Mouse (Mus musculus) thymus, postnatal 0 days (tissue): ENCODE results near the gene Ybx2. TPM values are rescaled to one million over a fixed set of nuclear protein-coding genes. Genes with fewer than 3 reads are reported as not detected.

Experiments used
- DNase-seq: peaks from one replicate; pipeline ENCODE4 v3.0.0-alpha.2; 2015; ENCODE audit warnings: low spot score
- polyA plus RNA-seq: library from polyadenylated mRNA; unstranded; fragments of >200 nt; fragmentation: Nextera tagmentation; extraction: Ambion mirVana; gene quantifications from 2 replicates; pipeline ENCODE4 v1.2.1, GENCODE M21; 2015

Gene Ybx2
- 2.6 and 3.6 TPM in 2 replicates for polyA plus RNA-seq

DNA sequence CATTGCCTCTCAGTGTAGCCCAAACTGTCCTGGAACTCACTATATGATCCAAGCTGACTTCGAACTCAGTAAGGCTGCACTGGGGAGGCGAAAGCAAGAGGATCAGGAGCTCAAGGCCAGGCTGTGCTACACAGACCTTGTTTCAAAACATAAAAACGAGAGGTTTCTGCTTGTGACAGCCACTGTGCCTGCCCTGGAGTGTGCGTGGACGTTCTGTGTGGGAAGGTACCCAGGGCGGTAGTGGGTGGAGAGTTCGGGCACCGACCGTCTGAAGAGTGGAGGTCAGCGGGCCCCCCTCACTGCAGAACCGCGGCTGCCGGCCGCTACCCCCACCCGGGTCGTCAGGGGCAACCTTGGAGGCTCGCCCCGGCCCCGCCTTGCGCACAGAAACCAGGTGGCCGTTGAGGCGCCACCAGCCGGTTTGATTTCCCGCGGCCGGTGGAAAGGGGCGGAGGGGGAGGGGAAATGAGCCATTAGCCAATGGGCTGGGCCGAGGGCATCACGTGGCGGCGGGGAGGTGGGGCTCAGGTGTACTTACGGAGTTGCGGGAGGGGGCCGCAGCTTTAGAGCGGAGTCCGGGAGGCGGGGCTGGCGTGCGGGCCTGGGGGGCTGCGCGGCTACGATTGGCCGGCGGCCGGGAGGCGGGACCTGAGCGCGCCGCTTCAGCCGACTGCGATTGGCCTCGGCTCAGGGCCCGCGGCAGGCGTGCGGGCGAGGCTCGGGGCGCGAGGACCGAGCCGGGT, at the start of gene Ybx2:
Gene Ybx2 (plus strand): TSS at position 660 of the 743 bp plus-strand sequence.
- peak; percentile 91 for DNase-seq

DNA sequence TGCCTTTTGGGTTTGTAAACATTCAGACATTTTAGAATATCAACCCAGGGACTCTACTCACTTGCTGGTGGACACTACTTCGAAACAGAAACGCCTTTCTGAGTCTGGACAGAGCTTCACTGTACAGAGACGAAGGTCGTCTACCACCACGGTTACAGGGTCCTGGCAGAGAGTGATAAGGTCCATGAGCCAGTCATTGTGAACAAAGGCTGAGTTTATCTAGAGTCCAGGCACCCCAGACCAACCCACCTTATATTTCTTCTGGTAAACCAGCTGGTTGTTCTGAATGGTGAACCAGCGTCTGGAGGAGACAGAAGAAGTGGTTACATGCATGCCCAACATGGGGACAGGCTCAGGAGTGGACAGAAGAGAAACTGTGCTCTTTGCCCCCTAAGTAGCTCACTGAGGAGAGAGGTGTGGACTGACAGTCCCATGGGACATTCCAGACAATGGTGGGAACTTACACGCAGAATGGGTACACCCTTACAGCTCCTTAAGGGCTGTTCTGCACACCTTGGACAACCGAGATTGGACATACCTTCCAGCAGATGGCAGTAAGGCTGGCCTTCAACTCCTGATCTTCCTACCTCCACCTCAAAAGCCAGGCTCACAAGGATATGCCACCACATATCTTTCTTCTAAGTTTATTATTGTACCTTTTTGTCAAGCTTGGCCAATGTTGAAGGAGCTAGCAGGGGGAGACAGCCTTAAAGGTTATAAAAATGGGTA, 48.5 kb upstream of the Ybx2 start:
- no peak for DNase-seq

DNA sequence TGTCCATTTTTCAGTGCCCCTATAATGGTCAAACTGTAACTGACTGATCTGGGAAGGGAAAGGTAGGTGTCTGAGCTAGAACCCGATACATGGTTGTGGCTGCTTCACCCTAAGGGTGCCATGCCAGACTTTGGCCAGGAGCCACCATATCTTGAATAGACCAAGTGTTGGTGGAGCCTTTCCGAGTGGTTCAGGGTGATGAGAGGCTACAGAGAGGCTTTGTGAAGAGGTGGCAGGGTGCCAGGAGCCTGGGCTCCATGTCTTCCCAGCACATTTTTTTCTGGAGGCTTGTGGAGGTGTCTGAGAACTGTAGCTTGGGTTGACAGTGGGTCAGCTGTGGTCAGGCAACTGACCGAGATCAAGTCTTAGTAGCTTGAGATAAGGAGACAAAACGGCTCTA, 44.1 kb upstream of the Ybx2 start:
- DNase-seq = no peak

DNA sequence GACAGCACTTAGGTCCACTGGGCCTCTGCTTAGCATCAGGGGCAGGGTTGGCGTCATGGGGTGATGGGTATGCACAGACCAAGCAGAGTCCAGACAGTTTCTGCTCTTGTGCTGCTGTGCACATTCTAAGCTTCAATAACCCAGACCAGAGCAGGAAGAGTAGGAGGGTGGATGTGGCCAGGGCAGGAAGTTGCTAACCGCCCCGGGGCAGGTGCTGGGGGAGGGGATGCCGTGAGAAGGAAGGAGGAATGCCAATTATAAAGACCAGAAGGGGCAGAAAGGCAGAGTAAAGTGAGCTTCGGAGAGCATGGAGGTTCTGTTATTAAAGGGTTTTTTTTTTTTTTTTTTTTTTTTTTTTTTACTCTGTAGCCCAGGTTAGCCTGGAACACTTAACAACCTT, 40.9 kb upstream of the Ybx2 start:
- peak; percentile 88 for DNase-seq

DNA sequence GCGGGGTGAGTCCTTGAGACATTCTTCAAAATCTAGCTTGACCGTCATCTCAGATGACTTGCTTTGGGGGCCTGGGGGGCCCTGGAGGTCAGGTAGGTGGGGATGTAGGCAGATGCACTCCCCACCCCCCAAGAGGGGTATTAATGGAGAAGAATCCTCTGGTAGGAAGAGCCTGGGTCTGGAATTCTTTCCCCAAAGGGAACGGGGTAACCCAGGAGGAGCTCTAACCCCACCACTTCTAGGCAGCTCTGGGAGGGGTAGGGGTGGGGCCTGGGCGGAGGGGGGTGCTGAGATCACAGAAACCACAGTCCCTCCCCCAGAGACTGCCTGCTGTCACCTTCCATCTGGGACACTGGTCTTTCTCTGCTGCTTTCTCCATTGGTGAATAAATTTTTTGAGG, 40.3 kb upstream of the Ybx2 start, which contains the start of gene Acap1:
Gene Acap1 (minus strand): TSS at position 249 of the 400 bp plus-strand sequence.
- peak; percentile 81 for DNase-seq

DNA sequence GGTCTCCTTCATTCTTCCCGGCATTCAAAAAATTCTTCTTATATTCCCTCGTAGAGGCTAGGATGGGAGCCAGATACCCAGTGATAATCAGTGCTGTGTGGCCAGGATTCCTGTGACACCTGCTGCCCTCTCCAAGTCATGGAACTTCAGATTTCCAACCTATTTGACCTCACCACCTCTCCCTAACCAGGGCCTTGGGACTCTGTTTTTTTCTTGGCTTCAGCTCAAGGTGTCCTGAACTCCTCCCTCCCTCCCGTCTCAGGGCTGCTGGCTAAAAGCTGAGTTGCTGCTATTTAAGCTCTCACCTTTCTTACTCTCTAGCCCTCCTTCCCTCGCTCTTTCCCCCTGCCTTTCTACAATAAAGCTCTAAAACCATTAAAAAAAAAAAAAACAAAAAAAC, 35.7 kb upstream of the Ybx2 start:
- no peak for DNase-seq

DNA sequence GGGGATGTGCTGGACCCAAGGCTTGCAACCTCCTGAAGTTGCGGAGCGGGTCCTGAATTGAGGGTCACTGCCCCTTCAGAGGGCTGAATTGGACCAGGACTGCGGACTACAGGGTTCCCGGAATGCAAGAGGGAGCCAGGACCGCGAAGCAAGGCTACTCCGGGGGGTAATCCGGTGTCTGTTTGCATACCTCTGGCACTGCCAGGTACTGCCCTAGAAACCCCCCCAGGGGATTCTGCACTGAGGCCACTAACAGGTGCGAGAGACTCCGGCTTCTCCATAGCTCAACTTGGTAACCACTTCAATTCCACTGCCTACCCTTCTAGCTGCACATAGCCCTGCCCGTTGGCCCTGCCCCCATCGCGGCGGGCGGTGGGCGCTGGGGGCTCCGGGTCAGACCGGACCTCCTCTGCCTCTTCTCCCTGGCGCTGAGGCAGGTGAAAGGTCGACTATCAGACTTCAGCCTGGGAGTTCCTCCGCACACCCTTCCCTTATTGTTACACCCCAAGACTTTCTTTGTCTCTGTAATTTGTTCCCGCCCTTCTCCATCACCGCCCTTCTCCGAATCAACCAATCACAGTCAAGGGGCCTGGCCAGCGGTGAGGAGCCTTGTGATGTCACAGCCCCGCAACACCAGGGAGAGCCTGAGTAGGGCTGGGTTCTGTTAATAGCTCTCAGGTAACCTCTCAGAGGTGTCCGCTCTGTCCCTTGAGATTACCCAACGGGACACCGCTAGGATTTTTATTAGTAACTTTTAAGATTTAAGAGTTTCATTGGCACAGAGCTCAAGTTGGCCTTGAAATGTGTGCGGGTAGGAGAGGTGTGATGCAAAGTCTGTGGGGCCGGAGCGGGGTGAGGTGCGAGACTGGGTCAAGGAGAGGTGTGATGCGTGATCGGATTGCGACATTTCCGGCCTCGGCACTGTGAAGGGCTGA, 34.9 kb upstream of the Ybx2 start, which contains the start of the genes 2810408A11Rik and Neurl4:
Gene 2810408A11Rik (minus strand): TSS at position 517 of the 935 bp plus-strand sequence.
Gene Neurl4 (plus strand): TSS at position 602 of the 935 bp plus-strand sequence.
- DNase-seq = peak; percentile 96

DNA sequence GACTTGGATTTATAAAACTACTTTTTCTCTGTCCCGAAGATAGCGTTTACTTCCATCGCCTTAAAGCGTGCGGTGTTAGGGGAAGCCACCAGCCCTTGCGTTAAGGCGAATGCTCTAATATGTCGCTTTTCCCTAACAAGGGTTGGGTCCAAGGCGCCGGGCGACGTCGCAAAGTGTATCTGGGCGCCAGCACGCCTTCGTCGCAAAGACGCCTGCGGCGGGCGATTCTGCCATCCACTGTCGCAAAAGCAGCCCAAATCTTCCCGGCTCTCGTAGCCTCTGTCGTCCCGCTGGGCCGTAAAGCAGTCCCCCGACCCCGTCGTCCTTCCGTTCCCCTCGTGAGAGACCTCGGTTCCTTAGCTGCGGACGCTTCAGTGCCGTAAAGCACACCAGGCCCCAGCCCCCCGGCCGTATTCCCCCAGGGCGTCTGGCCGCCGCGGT, 34.2 kb upstream of the Ybx2 start:
- DNase-seq = peak; percentile 98

DNA sequence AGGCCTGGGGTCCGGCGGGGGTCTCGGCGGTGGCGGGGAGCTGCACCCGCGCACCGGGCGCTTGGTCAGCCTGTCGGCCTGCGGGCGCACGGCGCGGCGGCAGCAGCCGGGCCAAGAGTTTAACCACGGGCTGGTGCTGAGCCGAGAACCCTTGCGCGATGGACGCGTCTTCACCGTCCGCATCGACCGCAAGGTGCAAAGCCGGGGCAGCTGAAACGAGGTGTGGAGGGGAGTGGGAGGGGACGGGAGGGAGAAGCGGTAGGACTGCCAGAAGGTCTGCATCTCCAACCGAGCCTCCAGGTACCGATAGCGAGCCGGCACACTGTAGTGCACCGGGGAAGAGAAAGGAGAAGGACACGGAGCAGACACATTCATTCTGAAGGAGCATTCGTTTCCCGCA, 33.6 kb upstream of the Ybx2 start:
- DNase-seq = no peak

DNA sequence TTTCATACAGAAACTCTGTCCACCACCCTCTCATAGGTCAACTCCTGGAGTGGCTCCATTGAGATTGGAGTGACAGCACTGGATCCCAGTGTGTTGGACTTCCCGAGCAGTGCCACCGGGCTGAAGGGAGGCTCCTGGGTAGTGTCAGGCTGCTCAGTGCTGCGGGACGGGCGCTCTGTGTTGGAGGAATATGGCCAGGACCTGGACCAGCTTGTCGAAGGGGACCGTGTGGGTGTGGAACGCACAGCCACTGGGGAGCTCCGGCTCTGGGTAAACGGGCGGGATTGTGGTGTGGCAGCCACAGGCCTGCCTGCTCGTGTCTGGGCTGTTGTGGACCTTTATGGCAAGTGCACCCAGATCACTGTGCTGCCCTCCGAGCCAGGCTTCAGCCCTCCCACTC, 32.6 kb upstream of the Ybx2 start:
- DNase-seq = no peak

DNA sequence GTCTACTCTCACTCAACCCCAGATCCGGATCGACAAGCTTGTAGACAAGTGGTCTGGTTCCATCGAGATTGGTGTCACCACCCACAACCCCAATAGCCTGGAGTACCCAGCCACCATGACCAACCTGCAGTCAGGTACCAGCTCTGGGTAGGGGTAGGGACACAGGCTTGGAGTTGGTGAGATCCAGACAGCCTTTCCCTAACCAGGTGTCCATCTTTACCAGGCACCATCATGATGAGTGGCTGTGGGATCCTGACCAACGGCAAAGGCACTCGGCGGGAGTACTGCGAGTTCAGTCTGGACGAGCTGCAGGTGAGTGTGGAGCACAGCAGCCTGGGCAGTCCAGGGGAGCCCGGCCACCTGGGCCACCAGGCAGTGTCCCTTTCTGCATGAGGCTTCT, 31.3 kb upstream of the Ybx2 start:
- DNase-seq = no peak

DNA sequence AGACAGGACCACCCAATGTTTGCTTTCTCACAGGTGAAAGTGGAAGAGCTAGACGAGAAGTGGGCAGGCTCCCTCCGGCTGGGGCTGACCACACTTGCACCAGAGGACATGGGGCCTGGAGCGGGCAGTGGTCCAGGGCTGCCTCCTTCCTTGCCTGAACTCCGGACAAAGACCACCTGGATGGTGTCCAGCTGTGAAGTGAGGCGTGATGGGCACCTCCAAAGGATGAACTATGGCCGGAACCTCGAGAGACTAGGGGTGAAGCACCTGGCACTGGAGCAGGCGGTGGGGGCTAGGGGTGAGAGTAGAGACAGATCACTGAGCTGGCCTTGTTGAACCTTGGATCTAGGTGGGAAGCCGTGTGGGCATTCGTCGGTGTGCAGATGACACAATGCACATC, 27.0 kb upstream of the Ybx2 start:
- no peak for DNase-seq

DNA sequence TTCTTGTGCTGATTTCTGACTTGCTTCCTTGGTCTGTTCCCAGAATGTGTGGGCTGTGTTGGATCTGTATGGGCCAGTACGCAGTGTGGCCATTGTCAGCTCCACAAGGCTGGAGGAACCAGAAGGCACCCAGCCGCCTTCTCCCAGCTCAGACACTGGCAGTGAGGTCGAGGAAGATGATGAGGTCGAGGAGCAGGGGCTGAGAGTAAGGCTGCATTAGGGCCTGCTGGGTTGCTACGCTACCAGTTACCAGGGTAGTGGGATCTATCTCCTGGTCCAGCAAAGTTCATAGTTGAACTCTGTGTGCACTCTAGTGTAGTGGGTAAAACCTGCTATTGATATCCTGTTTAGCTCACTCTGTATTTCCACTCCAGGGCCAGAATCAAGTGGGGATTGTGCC, 26.4 kb upstream of the Ybx2 start:
- DNase-seq = no peak

DNA sequence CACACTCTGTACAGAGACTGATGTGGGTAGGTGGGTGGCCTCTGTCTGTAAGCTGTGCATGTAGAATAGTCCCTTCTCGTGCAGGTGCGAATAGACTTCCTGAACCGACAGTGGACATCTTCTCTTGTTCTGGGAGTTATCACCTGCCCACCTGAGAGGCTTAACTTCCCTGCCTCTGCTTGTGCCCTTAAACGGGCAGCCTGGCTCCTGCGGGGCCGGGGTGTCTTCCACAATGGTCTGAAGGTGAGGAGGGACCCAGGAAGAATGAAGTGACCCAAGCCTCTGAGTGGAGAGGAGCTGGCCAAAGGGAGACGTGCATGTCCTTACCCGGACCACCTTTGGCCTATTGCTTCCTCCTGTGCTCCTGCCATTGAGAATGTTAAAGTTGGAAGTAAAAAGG, 25.4 kb upstream of the Ybx2 start:
- no peak for DNase-seq

DNA sequence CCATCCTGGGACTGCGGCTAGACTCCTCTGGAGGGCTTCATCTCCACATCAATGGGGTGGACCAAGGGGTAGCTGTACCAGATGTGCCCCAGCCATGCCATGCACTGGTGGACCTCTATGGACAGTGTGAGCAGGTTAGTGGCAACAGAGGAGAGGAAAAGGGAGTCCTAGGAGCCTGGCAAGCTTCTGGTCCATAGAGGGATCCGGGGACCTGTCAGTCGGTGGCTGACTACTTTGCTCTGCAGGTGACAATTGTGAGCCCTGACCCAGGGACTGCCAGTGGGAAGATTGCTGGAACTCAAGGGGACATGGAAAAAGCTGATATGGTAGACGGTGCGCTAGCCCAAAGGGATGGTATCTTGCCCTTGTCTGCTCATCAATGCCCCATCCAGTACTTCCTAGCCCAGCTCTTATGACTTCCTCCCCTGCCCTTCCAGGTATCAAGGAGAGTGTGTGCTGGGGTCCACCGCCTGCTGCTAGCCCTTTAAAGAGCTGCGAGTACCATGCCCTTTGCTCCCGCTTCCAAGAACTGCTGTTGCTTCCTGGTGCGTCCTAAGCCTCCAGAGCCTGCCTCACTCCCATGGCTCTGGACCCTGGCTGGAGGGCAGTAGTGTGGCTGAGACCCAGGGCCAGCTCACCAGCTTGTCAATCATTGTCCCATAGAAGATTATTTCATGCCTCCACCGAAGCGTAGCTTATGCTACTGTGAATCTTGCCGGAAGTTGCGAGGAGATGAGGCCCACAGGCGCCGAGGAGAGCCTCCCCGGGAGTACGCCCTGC, 24.6 kb upstream of the Ybx2 start:
- DNase-seq = no peak

DNA sequence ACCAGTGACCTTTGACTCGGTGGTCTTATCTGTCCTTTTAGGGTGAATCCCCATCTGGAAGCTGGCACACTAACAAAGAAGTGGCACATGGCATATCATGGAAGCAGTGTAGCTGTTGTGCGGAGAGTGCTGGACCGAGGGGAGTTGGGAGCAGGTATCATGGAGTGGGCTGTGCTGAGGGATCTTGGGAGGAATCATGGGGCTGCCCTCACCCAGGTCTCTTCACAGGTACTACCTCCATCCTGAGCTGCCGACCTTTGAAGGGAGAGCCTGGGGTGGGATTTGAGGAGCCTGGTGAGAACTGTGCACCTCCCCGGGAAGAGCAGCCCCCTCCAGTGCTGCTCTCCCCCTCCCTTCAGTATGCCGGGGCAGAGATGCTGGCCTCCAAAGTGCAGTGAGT, 23.9 kb upstream of the Ybx2 start:
- no peak for DNase-seq

DNA sequence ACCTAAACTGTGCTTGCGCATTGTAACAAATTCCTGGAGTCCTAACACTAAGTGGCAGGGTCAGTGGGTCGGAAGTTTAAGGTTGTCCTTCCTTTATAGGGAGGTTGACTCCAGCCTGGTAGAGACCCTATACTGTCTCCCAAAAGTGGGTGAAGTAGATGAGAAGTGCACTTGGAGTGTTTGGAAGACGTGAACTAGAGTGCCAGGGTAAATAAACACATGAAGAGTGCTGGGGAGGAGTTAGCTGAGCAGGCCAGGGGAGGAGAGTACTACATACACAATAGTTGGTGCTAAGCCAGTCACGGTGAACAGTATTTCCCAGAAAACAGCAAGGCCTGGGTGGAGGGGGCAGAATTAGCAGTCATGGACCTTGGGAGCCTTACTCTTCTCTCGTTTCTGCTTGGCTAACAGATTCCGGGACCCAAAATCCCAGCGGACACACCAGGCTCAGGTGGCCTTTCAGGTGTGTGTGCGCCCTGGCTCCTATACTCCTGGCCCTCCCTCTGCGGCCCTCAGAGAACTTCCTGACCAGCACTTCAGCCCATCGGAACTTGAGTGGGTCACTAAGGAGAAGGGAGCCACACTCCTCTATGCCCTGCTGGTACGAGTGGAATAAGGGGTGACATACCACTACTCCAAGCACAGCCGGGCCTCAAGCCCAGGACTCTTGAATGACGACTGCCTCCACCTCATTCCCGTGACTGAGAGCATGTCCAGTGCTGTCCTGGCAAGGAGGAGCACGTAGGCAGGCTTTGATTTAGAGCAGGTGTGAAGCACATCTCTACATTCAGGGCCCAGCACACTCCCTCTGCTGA, 22.7 kb upstream of the Ybx2 start:
- no peak for DNase-seq

DNA sequence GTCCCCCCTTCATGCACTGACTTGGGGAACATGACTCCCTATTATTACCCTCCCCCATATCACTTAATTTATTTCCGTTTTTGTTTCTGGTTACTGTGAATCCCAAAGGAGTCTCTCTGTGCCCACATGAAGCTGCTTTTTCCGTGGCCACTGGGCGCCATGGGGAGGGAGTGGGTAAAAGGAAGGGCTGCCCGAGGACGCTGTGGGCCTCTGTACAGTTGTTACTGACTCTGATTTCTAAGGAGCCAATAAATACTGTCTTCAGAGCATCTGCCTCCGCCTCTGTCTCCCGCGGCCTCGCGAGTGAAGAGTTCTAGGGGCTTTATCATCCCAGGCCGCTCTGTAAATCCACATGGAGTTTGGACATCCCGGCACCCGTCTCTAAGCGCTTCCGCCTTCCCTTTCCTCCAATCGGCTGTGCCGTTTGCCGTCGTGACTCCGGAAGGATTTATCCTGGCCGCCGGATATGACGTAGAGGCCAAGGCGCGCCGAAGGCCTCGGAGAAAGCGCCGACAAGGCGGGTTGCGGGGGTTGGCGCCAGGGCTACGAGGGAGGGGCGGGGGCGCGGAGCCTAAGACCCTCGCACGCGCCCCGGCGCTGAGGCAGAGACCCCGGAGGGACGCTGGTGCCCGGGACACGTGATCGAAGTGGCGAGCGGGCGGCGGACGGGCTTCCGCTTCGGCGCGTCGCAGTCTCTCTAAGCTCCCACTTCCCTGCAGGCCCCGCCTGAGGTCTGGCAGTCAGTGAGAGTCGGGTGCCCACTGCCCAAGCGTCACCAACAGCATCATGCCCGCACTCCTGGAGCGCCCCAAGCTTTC, 21.8 kb upstream of the Ybx2 start, which contains the start of gene Gps2:
Gene Gps2 (plus strand): TSS at position 335 of the 818 bp plus-strand sequence.
- peak; percentile 92 for DNase-seq

DNA sequence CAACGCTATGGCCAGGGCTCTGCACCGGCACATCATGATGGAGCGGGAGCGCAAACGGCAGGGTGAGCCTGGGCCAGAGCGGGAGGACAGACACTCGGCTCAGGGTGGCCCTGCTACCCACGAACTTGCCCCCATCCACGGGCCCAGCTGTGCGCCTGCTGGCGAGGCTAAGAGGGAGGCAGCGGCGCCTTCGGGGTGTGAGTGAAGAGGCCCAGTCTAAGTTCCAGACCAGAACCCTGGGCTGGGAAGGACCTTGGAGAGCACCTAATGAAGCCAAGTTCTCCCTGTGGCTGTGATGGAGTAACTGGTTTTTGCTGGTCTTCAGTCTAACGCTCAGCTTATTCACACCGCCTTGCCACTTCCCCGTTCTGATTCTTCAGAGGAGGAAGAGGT, 21.2 kb upstream of the Ybx2 start:
- no peak for DNase-seq
